Mouse (Mus musculus): ENCODE results near the gene Rps6ka5.

GRCm38 (mm10) chr12:100613192-100613700 is 113.5 kb downstream of the Rps6ka5 start:
- TF ChIP-seq CTCF (IDR thresholded peaks at IDR 0.05; ENCODE audit: low read depth) (no peak), EP300 (IDR thresholded peaks at IDR 0.05; ENCODE audit: low read depth) (no peak)
